Mouse (Mus musculus) hindbrain, embryonic 12.5 days (tissue): Measurements from ENCODE around the gene Gins3. TPM values are rescaled to one million over a fixed set of nuclear protein-coding genes. Genes with fewer than 3 reads are reported as not detected.

Experiments used
- ATAC-seq: fragments of 200-750 bp; cut with Nextera tagmentation; 2 replicates; pipeline ENCODE4 v1.8.0; 2017; ENCODE audit warnings: moderate TSS enrichment; ENCODE audit not compliant: low FRiP score
- H3K27ac ChIP-seq: fragments of 300-500 bp; sonication (generic); 2 replicates; pipeline ENCODE4 v1.5.1; 2016; ENCODE audit warnings: mild to moderate bottlenecking
- H3K27me3 ChIP-seq: fragments of 300-500 bp; sonication (generic); 2 replicates; pipeline ENCODE4 v1.6.1; 2016; ENCODE audit warnings: mild to moderate bottlenecking
- H3K36me3 ChIP-seq: fragments of 300-500 bp; sonication (generic); 2 replicates; pipeline ENCODE4 v1.6.1; 2016; ENCODE audit warnings: mild to moderate bottlenecking
- H3K4me1 ChIP-seq: fragments of 300-500 bp; sonication (generic); 2 replicates; pipeline ENCODE4 v1.6.1; 2016
- H3K4me2 ChIP-seq: fragments of 300-500 bp; sonication (generic); replicated peaks from 2 replicates; pipeline ENCODE4 v1.6.1; 2016; ENCODE audit warnings: mild to moderate bottlenecking
- H3K4me3 ChIP-seq: fragments of 300-500 bp; sonication (generic); 2 replicates; pipeline ENCODE4 v1.5.1; 2016; ENCODE audit warnings: mild to moderate bottlenecking
- H3K9ac ChIP-seq: fragments of 300-500 bp; sonication (generic); 2 replicates; pipeline ENCODE4 v1.6.1; 2016; ENCODE audit warnings: mild to moderate bottlenecking, moderate library complexity
- H3K9me3 ChIP-seq: fragments of 300-500 bp; sonication (generic); replicated peaks from 2 replicates; pipeline ENCODE4 v1.6.1; 2016; ENCODE audit warnings: mild to moderate bottlenecking
- WGBS: fragments of 180-500 bp; shearing (Covaris S2); methylation state at CpG from one replicate; pipeline ENCODE4 v1.1.7; 2016; 5-methylcytosine and 5-hydroxymethylcytosine counted together
- polyA plus RNA-seq: library from polyadenylated mRNA; unstranded; fragments of >200 nt; fragmentation: Nextera tagmentation; extraction: Ambion mirVana; gene quantifications from 2 replicates; pipeline ENCODE4 v1.2.1, GENCODE M21; 2016

Gins3 gene
- polyA plus RNA-seq, 1 experiment from 2014 or later: 17.9 TPM

DNA sequence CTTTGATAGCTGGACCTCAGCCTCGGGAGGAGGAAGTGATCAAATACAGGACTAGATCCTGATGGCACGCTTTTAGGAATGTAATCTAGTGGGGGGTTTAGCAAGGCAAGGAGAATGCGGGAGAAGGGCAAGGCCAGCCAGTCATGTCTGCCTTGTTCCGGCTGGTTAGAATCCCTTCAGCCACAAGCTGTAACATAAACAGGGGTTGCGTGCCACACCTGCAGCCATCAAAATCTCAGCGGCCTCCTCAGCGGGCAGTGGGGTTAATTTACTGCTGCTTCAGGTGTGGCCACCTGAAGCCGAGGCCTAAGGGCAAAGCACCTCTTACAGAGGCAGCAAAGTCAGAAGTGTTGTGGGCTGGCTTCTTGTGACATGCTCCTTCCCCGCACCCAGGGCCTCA is 43.4 kb downstream of the Gins3 start, which contains the start of gene Ndrg4:
Gene Ndrg4 (plus strand): TSS at position 350 of the 400 bp plus-strand sequence.
- 45% methylated on average over 9 of the region's 9 CpGs for WGBS
- H3K36me3 ChIP-seq: no peaks in the 10 kb centered on the region
- H3K27me3 ChIP-seq: peaks cover 76% of the 10 kb centered on the region
- peak within 1 kb of the TSS; percentile 76 for H3K9ac ChIP-seq
- ATAC-seq: no peak
- H3K9me3 ChIP-seq: no peaks in the 10 kb centered on the region
- peaks cover 15% of the 10 kb centered on the region for H3K4me1 ChIP-seq
- H3K4me3 ChIP-seq: peak within 1 kb of the TSS; percentile 55
- peak within 1 kb of the TSS; percentile 78 for H3K4me2 ChIP-seq
- H3K27ac ChIP-seq: 0 out of 2 replicates have a peak within 1 kb of the TSS, but pooled peaks have one; percentile 5

GRCm38 (mm10) chr8:95677591-95678023 is 44.4 kb downstream of the Gins3 start:
- Histone ChIP-seq H3K4me1 (peaks cover 15% of the 10 kb centered on the region), H3K27ac (0 out of 2 replicates have a peak overlapping the region, but pooled peaks have one; percentile 5), H3K27me3 (peaks cover 75% of the 10 kb centered on the region), H3K4me2 (peak overlapping the region; percentile 78), H3K36me3 (no peaks in the 10 kb centered on the region), H3K4me3 (peak overlapping the region; percentile 55), H3K9ac (peak overlapping the region; percentile 76), H3K9me3 (no peaks in the 10 kb centered on the region)
- ATAC-seq: peak; percentile 51
- under 1% methylated on average over 25 of the region's 48 CpGs for WGBS

GRCm38 (mm10) chr8:95678024-95678611 is 44.9 kb downstream of the Gins3 start:
- H3K9ac ChIP-seq: peak overlapping the region; percentile 76
- peak overlapping the region; percentile 78 for H3K4me2 ChIP-seq
- ATAC-seq: peak; percentile 53
- 0 out of 2 replicates have a peak overlapping the region, but pooled peaks have one; percentile 5 for H3K27ac ChIP-seq
- no peaks in the 10 kb centered on the region for H3K36me3 ChIP-seq
- H3K4me1 ChIP-seq: peaks cover 15% of the 10 kb centered on the region
- under 1% methylated on average over 66 of the region's 70 CpGs for WGBS
- H3K27me3 ChIP-seq: peaks cover 72% of the 10 kb centered on the region
- H3K9me3 ChIP-seq: no peaks in the 10 kb centered on the region
- peak overlapping the region; percentile 55 for H3K4me3 ChIP-seq

- Histone ChIP-seq H3K9me3 (no peaks in the 10 kb centered on the region), H3K9ac (no peak overlapping the region), H3K4me3 (no peak overlapping the region), H3K4me1 (no peaks in the 10 kb centered on the region), H3K36me3 (no peaks in the 10 kb centered on the region), H3K4me2 (no peak overlapping the region), H3K27me3 (peaks cover 8% of the 10 kb centered on the region), H3K27ac (no peak overlapping the region)
- ATAC-seq: no peak
- 84% methylated on average over 10 of the region's 10 CpGs for WGBS
Observed at GRCm38 (mm10) chr8:95688073-95688672, 54.9 kb downstream of the Gins3 start.

DNA sequence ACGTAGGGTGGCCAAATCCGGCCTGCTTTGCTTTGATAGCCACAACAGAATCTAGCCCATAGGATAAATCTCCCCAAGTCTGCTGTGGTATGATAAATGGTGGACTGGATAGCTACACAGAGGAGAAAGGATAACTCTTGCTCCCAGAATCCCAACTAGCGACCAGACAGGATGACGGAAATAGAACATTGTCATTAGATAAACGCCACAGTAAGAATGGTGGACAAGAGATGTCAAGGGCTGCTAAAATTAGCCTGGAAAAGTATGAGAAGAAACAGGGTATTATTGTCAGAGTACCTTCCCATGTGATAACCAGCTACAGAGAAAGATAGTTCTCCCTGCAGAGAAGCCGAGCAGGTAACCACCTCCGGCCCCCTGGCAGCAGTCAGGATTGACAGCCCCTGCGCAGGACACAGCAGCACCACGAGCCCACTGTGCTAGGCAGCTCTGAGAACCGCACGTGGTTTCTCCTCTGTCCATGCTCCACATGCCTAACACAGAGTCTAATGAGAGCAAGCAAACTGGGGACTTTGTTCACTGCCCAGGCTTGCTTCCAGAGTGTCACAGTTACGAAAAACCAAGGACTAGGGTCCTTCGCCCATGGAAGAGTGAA is 57.8 kb downstream of the Gins3 start:
- no peaks in the 10 kb centered on the region for H3K36me3 ChIP-seq
- H3K4me3 ChIP-seq: no peak overlapping the region
- no peaks in the 10 kb centered on the region for H3K9me3 ChIP-seq
- ATAC-seq: no peak
- peaks cover 17% of the 10 kb centered on the region for H3K27me3 ChIP-seq
- no peak overlapping the region for H3K9ac ChIP-seq
- H3K27ac ChIP-seq: no peak overlapping the region
- peaks cover 16% of the 10 kb centered on the region for H3K4me1 ChIP-seq
- WGBS: 81% methylated on average over 13 of the region's 13 CpGs
- H3K4me2 ChIP-seq: no peak overlapping the region

DNA sequence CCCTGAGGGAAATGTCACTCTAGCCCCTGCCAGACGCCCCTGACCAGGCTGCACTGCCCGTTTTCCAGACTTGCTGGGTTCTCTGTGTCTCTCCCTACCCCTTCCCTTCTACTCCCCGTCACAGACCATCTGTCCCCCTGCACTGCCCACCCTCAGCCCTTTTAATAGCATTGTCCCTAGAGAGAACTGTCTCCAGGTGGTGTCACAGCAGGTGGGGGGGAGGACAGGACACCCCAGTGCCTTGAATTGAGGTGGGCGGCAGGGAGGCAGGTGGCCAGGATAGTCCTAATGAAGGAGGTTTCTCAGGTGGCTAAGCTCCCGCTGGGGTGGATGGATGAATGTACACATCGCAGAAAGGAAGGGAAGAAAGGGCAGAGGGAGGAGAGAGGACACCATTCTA is 61.4 kb downstream of the Gins3 start:
- H3K9me3 ChIP-seq: no peaks in the 10 kb centered on the region
- H3K9ac ChIP-seq: peak overlapping the region; percentile 13; the same call in 1 of the 2 replicates
- peak overlapping the region; percentile 40; the same call in 1 of the 2 replicates for H3K27ac ChIP-seq
- no peaks in the 10 kb centered on the region for H3K36me3 ChIP-seq
- peak overlapping the region; percentile 15; the same call in 1 of the 2 replicates for H3K4me2 ChIP-seq
- whole genome bisulfite sequencing: 10% methylated on average over 6 of the region's 6 CpGs
- peaks cover 17% of the 10 kb centered on the region for H3K27me3 ChIP-seq
- peaks cover 20% of the 10 kb centered on the region for H3K4me1 ChIP-seq
- ATAC-seq: peak; percentile 60
- H3K4me3 ChIP-seq: no peak overlapping the region

Other genes with a start within 250 kb of the Gins3 start
- 124 and 130 TPM in 2 replicates for gene Cfap20, start 198.6 kb upstream of the Gins3 start, polyA plus RNA-seq
- gene Csnk2a2, start 143.4 kb upstream of the Gins3 start, polyA plus RNA-seq: 10.0 and 12.9 TPM in 2 replicates
- gene Ccdc113, start 99.4 kb upstream of the Gins3 start, polyA plus RNA-seq: 2.6 and 2.8 TPM in 2 replicates
- gene Prss54, start 57.1 kb upstream of the Gins3 start, polyA plus RNA-seq: not detected in 2 replicates
- gene Ndrg4, start 43.5 kb downstream of the Gins3 start, polyA plus RNA-seq: 97.1 and 99.0 TPM in 2 replicates
- gene Setd6, start 82.4 kb downstream of the Gins3 start, polyA plus RNA-seq: 20.1 and 21.9 TPM in 2 replicates
- 85.0 and 90.5 TPM in 2 replicates for gene Cnot1, start 174.0 kb downstream of the Gins3 start, polyA plus RNA-seq
- 337 and 366 TPM in 2 replicates for gene Sap18b, start 191.9 kb downstream of the Gins3 start, polyA plus RNA-seq
- gene Slc38a7, start 220.1 kb downstream of the Gins3 start, polyA plus RNA-seq: 20.0 and 20.2 TPM in 2 replicates